Mouse (Mus musculus) bone marrow, adult 2 months (tissue): ENCODE data around the gene Cyyr1. TPM values are rescaled to one million over a fixed set of nuclear protein-coding genes. Genes with fewer than 3 reads are reported as not detected.
"Not testable (repeated sequence)": the region's sequence is repeated elsewhere in the genome, so short reads cannot be mapped to it uniquely, and the experiment has no call there.

Experiments
- H3K27ac ChIP-seq: fragments of 200-500 bp; 2 replicates; pipeline ENCODE4 v1.5.1; 2012; ENCODE audit warnings: low read depth, mild to moderate bottlenecking, control low read depth, inconsistent platforms, low read length; ENCODE audit not compliant: control insufficient read depth, poor library complexity, insufficient read depth
- H3K4me1 ChIP-seq: fragments of 200-500 bp; 2 replicates; pipeline ENCODE4 v1.6.1; 2011; ENCODE audit warnings: low read length; ENCODE audit not compliant: control insufficient read depth, insufficient read depth
- H3K4me3 ChIP-seq: fragments of 200-500 bp; replicated peaks from 2 replicates; pipeline ENCODE3; 2011; ENCODE audit warnings: mild to moderate bottlenecking, low read depth, low read length, control low read depth; ENCODE audit not compliant: control insufficient read depth
- CTCF ChIP-seq: fragments of 200-500 bp; IDR thresholded peaks from 2 replicates; pipeline ENCODE4 v1.5.1; 2011; ENCODE audit warnings: low read length, control low read depth; ENCODE audit not compliant: control insufficient read depth, insufficient read depth
- POLR2A ChIP-seq: fragments of 200-500 bp; IDR thresholded peaks from 2 replicates; pipeline ENCODE4 v1.6.1; 2011; ENCODE audit warnings: low read depth, mild to moderate bottlenecking, control low read depth, low read length, borderline replicate concordance; ENCODE audit not compliant: control insufficient read depth
- WGBS: fragments of 180-500 bp; shearing (Covaris S2); methylation state at CpG from one replicate; pipeline ENCODE4 v1.1.7; 2018; 5-methylcytosine and 5-hydroxymethylcytosine counted together
- polyA plus RNA-seq: library from polyadenylated mRNA; stranded (reverse); fragments of >200 nt; gene quantifications from 2 replicates; pipeline ENCODE4 v1.2.4, GENCODE M21; 2011; ENCODE audit warnings: low replicate concordance; ENCODE audit not compliant: missing spikeins, insufficient read depth, insufficient read length

The Cyyr1 gene
- 0.37 and 0.59 TPM in 2 replicates for polyA plus RNA-seq

DNA sequence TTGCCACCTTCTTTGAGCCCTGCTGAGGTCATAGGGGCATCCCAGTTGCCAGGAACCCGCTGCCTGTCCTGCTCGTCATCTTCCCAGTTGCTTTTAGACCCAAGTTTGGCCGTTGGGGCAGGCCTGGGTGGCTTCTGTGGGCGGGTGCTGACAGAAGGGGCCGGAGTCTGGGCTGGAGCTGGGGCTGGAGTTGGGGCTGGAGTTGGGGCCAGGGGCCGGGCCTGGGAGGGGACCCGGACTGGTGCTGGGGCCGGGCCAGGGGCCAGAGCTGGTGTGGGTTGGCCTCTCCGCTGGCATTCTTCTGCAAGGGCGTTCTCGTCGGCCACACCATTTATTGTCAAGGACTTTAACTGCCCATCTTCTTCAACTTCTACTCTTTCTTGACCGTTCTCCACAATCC lies at the start of gene Cyyr1:
Gene Cyyr1 (minus strand): TSS at position 101 of the 400 bp plus-strand sequence.
- WGBS, result 79% methylated on average over 13 of the region's 13 CpGs
- H3K27ac ChIP-seq, H3K4me3 ChIP-seq, H3K4me1 ChIP-seq: not testable (repeated sequence)

DNA sequence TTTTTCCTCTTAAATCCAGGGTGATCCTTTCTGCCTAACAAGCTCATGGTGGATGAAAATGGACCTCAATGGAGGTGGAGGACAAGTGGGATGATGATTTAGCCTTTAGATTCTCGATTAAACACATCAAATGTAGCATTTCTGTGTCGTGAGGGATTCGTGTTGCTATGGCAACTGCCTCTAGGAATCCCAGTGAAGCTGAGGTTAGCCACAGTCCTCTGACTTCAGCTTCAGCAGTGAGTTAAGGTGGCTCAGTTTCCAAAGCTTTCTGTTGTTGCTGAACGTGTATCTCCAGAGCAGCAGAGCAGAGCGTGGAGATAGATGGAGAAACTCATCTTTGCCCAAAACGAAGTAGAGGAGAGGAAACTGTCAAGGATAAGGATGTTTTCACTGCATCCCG lies 35.6 kb upstream of the Cyyr1 start:
- Histone ChIP-seq H3K27ac (no peak overlapping the region), H3K4me3 (no peak overlapping the region), H3K4me1 (no peaks in the 10 kb centered on the region)
- no peak for TF ChIP-seq POLR2A
- no peak for TF ChIP-seq CTCF
- WGBS, result 66% methylated on average over 7 of the region's 7 CpGs

DNA sequence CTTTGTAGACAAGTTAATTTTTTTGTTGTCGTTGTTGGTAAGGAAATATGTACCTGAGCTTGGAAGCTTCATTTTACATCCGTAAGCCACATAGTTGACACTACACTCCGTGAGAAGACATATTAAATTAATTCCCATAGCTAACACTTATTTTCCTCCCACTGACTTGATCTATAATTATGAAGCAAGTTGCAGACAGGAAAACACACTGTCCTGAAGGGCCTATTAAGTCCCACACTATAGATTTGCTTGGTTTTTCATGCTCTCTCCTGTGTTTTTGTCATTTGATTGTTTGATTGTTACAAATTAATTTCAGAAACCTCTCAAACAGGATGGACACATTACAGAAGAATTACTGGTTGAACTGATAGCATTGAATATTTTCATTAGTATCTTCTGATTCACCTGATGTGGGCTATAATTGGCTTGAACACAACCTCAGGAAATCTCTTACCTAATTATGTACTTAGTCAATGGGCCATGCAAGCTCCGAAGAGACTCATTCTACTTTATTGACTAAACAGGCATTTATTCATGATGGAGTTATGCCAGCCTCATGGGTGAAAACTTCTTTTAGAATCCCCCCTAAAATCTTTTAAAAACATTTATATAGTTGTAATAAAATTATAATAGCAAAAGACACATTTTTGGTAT lies 34.5 kb upstream of the Cyyr1 start:
- H3K4me3 ChIP-seq, result no peak overlapping the region
- no peak overlapping the region for H3K27ac ChIP-seq
- TF ChIP-seq CTCF (no peak), POLR2A (no peak)
- H3K4me1 ChIP-seq, result no peaks in the 10 kb centered on the region
- WGBS, result 87% methylated on average over 4 of the region's 4 CpGs

- WGBS, result 57% methylated on average over 5 of the region's 5 CpGs
- Histone ChIP-seq H3K27ac (no peak overlapping the region), H3K4me3 (no peak overlapping the region), H3K4me1 (no peaks in the 10 kb centered on the region)
- TF ChIP-seq POLR2A (no peak), CTCF (no peak)
Measured at GRCm38 (mm10) chr16:85566474-85566873, 13.3 kb upstream of the Cyyr1 start.

GRCm38 (mm10) chr16:85553838-85554237 lies 641 bp upstream of the Cyyr1 start:
- no peak overlapping the region for H3K4me3 ChIP-seq
- no peak overlapping the region for H3K27ac ChIP-seq
- no peaks in the 10 kb centered on the region for H3K4me1 ChIP-seq
- TF ChIP-seq CTCF, result no peak
- TF ChIP-seq POLR2A, result no peak
- 88% methylated on average over 8 of the region's 8 CpGs for WGBS

- not testable (repeated sequence) for H3K4me1 ChIP-seq, H3K27ac ChIP-seq, H3K4me3 ChIP-seq
- 38% methylated on average over 1 of the region's 11 CpGs for WGBS
Measured at GRCm38 (mm10) chr16:85551976-85552375, 1.2 kb downstream of the Cyyr1 start.

GRCm38 (mm10) chr16:85549971-85550567 lies 3.1 kb downstream of the Cyyr1 start:
- WGBS, result 5% methylated on average over 25 of the region's 25 CpGs
- no peak overlapping the region for H3K4me3 ChIP-seq
- no peak overlapping the region for H3K27ac ChIP-seq
- no peaks in the 10 kb centered on the region for H3K4me1 ChIP-seq
- no peak for TF ChIP-seq POLR2A
- TF ChIP-seq CTCF, result no peak

DNA sequence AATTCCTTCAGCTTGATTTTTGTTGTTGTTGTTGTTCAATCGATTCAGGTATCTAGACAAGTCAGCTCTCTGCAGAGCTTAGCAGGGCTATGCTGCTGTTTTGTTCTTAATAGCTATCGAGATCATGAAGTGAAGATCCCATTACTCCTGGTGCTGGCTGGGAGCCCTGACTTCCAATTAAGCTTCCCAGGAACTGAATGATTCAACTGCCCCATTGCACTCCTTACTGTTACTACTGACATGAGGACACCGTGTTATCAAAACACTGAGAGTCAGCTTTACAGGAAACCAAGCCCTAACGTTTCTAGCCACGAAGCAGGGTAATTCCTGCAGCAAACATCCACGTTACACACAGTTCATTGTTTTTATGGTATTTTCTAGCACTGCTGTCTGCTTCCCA lies 6.7 kb downstream of the Cyyr1 start:
- no peaks in the 10 kb centered on the region for H3K4me1 ChIP-seq
- 29% methylated on average over 6 of the region's 6 CpGs for WGBS
- no peak overlapping the region for H3K27ac ChIP-seq
- no peak overlapping the region for H3K4me3 ChIP-seq
- TF ChIP-seq POLR2A (no peak), CTCF (no peak)
